Mouse (Mus musculus): ENCODE data around the gene Arl6ip5. TPM values are rescaled to one million over a fixed set of nuclear protein-coding genes. Genes with fewer than 3 reads are reported as not detected.
A peak's percentile ranks its signal among the peaks of the same experiment; 100 is the strongest.

Arl6ip5 gene
- polyA plus RNA-seq, 1 experiment from 2014 or later, result 68.2 TPM

DNA sequence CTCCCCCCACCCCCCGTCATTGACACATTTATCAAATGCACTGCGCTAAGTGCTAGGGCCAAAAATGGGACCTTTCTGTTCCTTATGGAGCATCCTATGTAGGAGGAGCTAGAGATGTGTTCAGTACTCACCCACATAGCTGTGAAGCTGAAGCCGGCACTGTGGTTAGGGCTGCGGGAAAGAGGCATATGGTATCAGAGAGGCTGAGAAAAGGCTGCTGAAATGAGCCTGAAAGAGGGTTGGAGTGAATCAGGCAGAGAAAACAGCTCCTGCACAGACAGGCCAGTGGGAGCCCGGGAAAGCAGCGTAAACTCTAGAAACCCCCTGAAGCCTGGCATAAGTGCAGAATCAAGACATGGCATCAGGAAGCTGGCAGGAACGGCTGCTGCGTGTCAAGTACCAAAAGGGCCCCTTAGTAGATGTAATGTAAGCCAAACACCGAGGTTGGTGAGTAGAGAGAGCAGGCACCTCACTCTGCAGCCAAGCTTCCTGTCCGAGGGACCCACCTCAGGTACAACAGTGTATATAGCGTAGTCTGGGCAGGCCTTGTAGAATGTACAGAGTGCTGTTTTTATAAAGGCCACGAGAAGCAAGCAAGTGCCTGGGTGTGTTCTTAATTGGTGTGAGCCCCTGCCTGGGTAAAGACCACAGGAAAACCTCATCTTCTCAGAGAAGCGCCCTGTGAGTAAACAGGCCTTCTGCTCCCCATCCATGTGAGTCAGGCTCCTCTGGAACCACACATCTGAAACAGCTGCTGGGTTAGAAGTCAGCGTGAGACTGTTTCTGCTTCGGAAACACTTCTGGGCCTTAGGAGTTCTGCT lies 10.9 kb downstream of the Arl6ip5 start:
- no peak overlapping the region for H3K4me2 ChIP-seq (ENCODE audit: low read depth, low read length)
- H3K4me3 ChIP-seq (ENCODE audit: low read length), result no peak overlapping the region
- no peak overlapping the region; the same call in 1 of the 2 replicates for H3K27ac ChIP-seq (ENCODE audit: low read length)
- no peak overlapping the region for H3K9ac ChIP-seq (ENCODE audit: low read length)
- no peaks in the 10 kb centered on the region for H3K9me3 ChIP-seq (ENCODE audit: control insufficient read depth, low read length)
- peaks cover 15% of the 10 kb centered on the region for H3K4me1 ChIP-seq (replicated peaks; ENCODE audit: control insufficient read depth, insufficient read depth, low read length)
- H3K36me3 ChIP-seq (ENCODE audit: control insufficient read depth, insufficient read depth, low read length), result no peaks in the 10 kb centered on the region
- H3K27me3 ChIP-seq (ENCODE audit: control insufficient read depth, insufficient read depth, low read depth, low read length), result no peaks in the 10 kb centered on the region
- ATAC-seq (ENCODE audit: low read depth), result 0 out of 2 replicates have a peak, but pooled peaks have one; percentile 43
- 57% methylated on average over 15 of the region's 15 CpGs for WGBS

DNA sequence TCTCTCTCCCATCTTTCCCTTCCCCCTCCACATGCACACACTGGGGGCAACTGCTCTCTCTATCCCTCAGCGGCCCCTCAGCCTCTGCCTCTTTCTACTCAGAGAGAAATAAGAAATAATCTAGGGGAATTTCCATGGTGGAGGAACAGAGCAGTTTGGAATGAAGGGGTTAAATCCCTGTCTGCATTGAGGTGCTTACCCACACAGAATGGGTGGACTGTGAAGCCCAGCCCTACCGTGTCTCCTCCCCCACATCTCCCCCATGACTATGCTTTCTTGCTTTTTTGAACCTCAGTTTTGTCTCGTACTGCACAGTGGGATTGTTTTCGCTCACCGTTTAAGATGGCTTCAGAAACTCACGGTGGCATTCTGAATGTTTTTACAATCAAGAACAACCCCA lies 11.8 kb downstream of the Arl6ip5 start:
- Histone ChIP-seq H3K9ac (ENCODE audit: low read length) (no peak overlapping the region), H3K9me3 (ENCODE audit: control insufficient read depth, low read length) (no peaks in the 10 kb centered on the region), H3K4me2 (ENCODE audit: low read depth, low read length) (no peak overlapping the region), H3K27ac (ENCODE audit: low read length) (no peak overlapping the region), H3K4me3 (ENCODE audit: low read length) (no peak overlapping the region), H3K27me3 (ENCODE audit: control insufficient read depth, insufficient read depth, low read depth, low read length) (no peaks in the 10 kb centered on the region), H3K36me3 (ENCODE audit: control insufficient read depth, insufficient read depth, low read length) (no peaks in the 10 kb centered on the region; the same call in 1 of the 2 replicates), H3K4me1 (replicated peaks; ENCODE audit: control insufficient read depth, insufficient read depth, low read length) (peaks cover 18% of the 10 kb centered on the region)
- WGBS, result 51% methylated on average over 6 of the region's 6 CpGs
- ATAC-seq (ENCODE audit: low read depth), result no peak

DNA sequence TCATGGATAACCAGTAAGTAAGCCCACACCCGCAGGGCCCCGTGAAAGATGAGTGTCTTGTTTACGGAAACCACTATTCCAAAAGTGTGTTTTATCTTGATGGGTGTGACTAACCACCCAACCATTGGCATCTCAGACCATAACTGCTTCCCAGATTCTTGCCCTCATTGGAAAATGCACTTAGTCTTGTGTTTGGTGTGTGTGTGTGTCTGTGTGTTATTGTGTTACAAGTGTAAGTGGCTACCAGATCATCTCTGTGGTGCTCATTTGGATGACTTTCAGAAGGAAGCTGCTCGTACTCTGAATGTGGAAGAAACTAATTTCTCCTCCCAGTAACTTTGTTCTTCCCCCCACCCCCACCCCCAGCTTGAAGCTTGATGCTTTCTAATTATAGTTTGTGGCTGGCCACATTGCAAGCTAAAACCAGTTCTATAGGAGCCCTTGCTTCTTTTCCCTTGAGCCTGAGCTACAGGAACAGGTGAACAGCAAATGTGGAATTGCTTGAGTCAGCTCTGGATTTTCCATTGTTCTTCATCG lies 12.5 kb downstream of the Arl6ip5 start:
- Histone ChIP-seq H3K4me1 (replicated peaks; ENCODE audit: control insufficient read depth, insufficient read depth, low read length) (peaks cover 18% of the 10 kb centered on the region), H3K9me3 (ENCODE audit: control insufficient read depth, low read length) (no peaks in the 10 kb centered on the region), H3K27me3 (ENCODE audit: control insufficient read depth, insufficient read depth, low read depth, low read length) (no peaks in the 10 kb centered on the region), H3K9ac (ENCODE audit: low read length) (no peak overlapping the region), H3K36me3 (ENCODE audit: control insufficient read depth, insufficient read depth, low read length) (no peaks in the 10 kb centered on the region; the same call in 1 of the 2 replicates), H3K27ac (ENCODE audit: low read length) (no peak overlapping the region), H3K4me3 (ENCODE audit: low read length) (no peak overlapping the region), H3K4me2 (ENCODE audit: low read depth, low read length) (no peak overlapping the region)
- ATAC-seq (ENCODE audit: low read depth), result no peak
- 48% methylated on average over 5 of the region's 5 CpGs for WGBS

DNA sequence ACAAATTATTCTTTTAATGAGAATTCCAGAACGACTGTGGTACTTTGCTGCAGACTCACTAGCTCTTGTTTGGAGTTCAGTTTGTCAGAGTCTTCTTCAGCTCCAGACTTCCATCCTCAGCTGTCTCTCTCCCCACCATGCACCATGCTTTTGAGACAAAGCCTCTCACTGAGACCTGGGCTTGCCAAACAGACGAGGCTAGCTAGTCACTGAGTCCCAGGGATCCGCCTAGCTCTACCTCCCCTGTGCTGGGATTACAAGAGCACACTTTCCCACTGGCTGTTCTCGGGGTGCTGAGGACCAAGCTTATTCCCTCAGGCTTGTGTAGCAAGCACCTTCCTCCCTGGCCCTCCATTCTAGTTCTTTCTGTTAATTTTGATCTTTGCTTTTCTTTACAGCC lies 13.1 kb downstream of the Arl6ip5 start:
- H3K4me1 ChIP-seq (replicated peaks; ENCODE audit: control insufficient read depth, insufficient read depth, low read length), result peaks cover 18% of the 10 kb centered on the region
- no peak overlapping the region for H3K4me2 ChIP-seq (ENCODE audit: low read depth, low read length)

DNA sequence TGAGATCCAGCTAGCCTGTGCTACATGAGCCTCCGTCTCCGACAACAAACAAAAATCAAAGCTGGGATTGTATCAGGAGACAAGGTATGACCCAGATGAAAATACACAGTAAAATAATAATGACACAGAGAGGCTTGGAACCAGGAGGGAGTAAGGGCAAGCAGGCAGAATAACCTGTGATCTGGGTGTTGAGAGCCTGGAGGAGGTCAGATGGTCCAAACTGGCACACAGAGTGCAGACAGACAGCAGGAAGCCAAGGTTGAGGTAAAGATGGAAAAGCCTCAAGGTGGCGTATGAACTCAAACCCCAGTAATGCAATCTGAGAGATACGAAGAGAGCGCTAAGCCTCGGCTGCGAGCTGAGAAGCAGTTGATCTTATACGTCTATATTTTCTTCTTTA lies 14.0 kb downstream of the Arl6ip5 start:
- ATAC-seq (ENCODE audit: low read depth), result no peak
- Histone ChIP-seq H3K36me3 (ENCODE audit: control insufficient read depth, insufficient read depth, low read length) (no peaks in the 10 kb centered on the region; the same call in 1 of the 2 replicates), H3K27me3 (ENCODE audit: control insufficient read depth, insufficient read depth, low read depth, low read length) (no peaks in the 10 kb centered on the region), H3K9me3 (ENCODE audit: control insufficient read depth, low read length) (no peaks in the 10 kb centered on the region), H3K4me3 (ENCODE audit: low read length) (no peak overlapping the region), H3K4me2 (ENCODE audit: low read depth, low read length) (no peak overlapping the region), H3K9ac (ENCODE audit: low read length) (no peak overlapping the region), H3K4me1 (replicated peaks; ENCODE audit: control insufficient read depth, insufficient read depth, low read length) (peaks cover 18% of the 10 kb centered on the region), H3K27ac (ENCODE audit: low read length) (no peak overlapping the region)
- WGBS, result 92% methylated on average over 8 of the region's 8 CpGs

More for the DNA sequence above, 13.1 kb downstream of the Arl6ip5 start:
- Histone ChIP-seq H3K27me3 (ENCODE audit: control insufficient read depth, insufficient read depth, low read depth, low read length) (no peaks in the 10 kb centered on the region), H3K27ac (ENCODE audit: low read length) (no peak overlapping the region), H3K9me3 (ENCODE audit: control insufficient read depth, low read length) (no peaks in the 10 kb centered on the region), H3K36me3 (ENCODE audit: control insufficient read depth, insufficient read depth, low read length) (no peaks in the 10 kb centered on the region; the same call in 1 of the 2 replicates), H3K4me3 (ENCODE audit: low read length) (no peak overlapping the region), H3K9ac (ENCODE audit: low read length) (no peak overlapping the region)
- 76% methylated on average over 4 of the region's 4 CpGs for WGBS
- no peak for ATAC-seq (ENCODE audit: low read depth)

DNA sequence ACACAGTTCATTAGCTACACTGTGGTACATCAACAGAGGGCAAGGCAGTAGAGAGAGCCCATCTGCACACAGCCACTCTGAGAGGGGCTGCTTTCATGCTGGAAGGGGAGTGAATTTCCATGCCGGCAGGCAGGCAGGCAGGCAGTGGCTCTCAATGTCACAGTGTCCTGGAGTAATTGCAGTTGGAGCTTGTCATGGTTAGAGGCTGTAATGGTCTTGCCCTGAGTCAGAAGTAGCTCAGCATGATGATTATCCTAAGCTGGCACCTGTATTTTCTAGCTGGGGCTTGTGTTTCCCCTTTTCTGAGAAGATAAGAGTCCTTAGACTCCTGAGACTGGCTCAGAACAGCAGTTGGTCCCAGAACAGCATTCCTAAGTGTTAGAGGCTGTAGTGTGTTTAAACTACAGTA lies 15.6 kb downstream of the Arl6ip5 start:
- ATAC-seq (ENCODE audit: low read depth), result peak; percentile 45; the same call in 1 of the 2 replicates
- no peaks in the 10 kb centered on the region for H3K9me3 ChIP-seq (ENCODE audit: control insufficient read depth, low read length)
- WGBS, result 50% methylated on average over 1 of the region's 1 CpGs
- H3K27me3 ChIP-seq (ENCODE audit: control insufficient read depth, insufficient read depth, low read depth, low read length), result no peaks in the 10 kb centered on the region
- no peak overlapping the region for H3K4me2 ChIP-seq (ENCODE audit: low read depth, low read length)
- H3K36me3 ChIP-seq (ENCODE audit: control insufficient read depth, insufficient read depth, low read length), result peaks cover 3% of the 10 kb centered on the region
- H3K4me1 ChIP-seq (replicated peaks; ENCODE audit: control insufficient read depth, insufficient read depth, low read length), result peaks cover 18% of the 10 kb centered on the region
- peak overlapping the region; percentile 52; the same call in 1 of the 2 replicates for H3K27ac ChIP-seq (ENCODE audit: low read length)
- no peak overlapping the region; the same call in 1 of the 2 replicates for H3K9ac ChIP-seq (ENCODE audit: low read length)
- no peak overlapping the region for H3K4me3 ChIP-seq (ENCODE audit: low read length)

DNA sequence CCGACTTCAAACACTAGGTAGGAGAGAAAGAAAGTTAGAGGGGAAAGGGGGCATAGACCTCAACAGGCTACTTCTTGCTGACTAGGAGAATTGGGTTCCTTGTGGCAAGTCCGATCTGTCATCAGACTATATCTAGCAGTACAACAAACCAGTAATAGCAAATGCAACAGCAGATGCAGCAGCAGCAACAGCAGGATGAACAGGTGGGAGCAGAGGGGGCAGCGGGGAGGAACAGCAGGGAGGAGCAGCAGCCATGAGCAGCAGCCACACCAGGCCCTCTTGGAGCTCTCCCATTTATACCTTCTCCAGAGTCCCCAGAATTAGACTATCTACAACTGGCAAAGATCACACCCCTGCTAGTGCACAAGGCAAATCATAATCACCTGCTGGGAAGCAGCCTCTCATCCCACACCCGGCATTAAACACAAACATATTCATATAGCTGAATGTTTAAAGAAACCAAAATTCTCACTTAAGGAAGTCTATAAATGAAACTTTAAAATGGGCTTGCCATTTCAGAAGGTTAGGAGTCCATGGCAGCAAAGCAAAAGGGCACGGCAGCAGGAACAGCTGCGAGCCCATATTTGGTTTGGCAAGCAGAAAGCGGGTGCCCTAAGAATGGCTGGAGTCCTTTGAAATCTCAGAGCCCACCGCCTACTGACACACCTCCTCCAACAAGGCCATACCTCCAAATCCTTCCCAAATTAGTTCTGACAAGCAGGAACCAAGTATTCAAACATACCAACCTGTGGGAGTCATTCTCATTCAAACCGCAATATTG lies 16.8 kb downstream of the Arl6ip5 start:
- Histone ChIP-seq H3K9ac (ENCODE audit: low read length) (no peak overlapping the region), H3K4me3 (ENCODE audit: low read length) (no peak overlapping the region), H3K4me2 (ENCODE audit: low read depth, low read length) (no peak overlapping the region), H3K27ac (ENCODE audit: low read length) (no peak overlapping the region; the same call in 1 of the 2 replicates), H3K36me3 (ENCODE audit: control insufficient read depth, insufficient read depth, low read length) (peaks cover 3% of the 10 kb centered on the region), H3K9me3 (ENCODE audit: control insufficient read depth, low read length) (no peaks in the 10 kb centered on the region), H3K27me3 (ENCODE audit: control insufficient read depth, insufficient read depth, low read depth, low read length) (no peaks in the 10 kb centered on the region), H3K4me1 (replicated peaks; ENCODE audit: control insufficient read depth, insufficient read depth, low read length) (peaks cover 8% of the 10 kb centered on the region)
- ATAC-seq (ENCODE audit: low read depth), result no peak
- 92% methylated on average over 9 of the region's 9 CpGs for WGBS

DNA sequence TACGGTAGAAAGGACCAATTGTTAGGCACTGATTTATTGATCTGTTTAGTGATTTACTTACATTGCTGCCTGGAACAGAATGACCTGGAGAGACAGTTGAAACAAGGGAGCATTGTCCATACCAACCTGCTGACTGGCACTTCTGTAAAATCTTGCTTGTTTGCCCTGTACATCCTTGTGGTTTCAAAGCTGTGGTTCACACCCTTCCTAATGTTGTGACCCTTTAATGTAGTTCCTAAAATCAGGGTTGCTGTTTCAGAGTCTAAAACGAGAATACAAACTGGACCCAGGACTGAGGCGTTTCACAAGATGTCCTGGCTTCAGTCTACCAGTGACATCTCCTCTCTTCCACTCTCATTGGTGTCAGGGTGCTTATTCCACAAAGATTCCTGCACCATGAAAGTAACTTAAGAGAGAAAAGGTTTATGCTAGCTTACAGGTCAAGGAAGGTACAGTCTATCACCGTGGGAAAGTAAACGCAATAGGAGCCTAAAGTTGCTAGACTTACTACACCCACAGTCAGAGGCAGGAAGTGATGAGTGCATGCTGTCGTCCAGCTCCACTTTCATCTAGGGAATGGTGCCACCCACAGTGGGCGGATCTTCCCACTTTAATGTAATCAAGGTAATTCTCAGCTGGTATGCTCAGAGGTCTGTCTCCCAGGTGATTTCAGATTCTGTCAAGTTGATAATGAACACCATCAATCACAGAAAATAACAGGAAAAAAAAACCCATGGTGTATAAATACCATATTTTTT lies 24.6 kb downstream of the Arl6ip5 start:
- Histone ChIP-seq H3K4me1 (replicated peaks; ENCODE audit: control insufficient read depth, insufficient read depth, low read length) (no peaks in the 10 kb centered on the region), H3K9me3 (ENCODE audit: control insufficient read depth, low read length) (peaks cover 4% of the 10 kb centered on the region), H3K36me3 (ENCODE audit: control insufficient read depth, insufficient read depth, low read length) (peaks cover 2% of the 10 kb centered on the region; the same call in 1 of the 2 replicates), H3K4me2 (ENCODE audit: low read depth, low read length) (no peak overlapping the region), H3K27me3 (ENCODE audit: control insufficient read depth, insufficient read depth, low read depth, low read length) (no peaks in the 10 kb centered on the region), H3K4me3 (ENCODE audit: low read length) (no peak overlapping the region), H3K27ac (ENCODE audit: low read length) (no peak overlapping the region), H3K9ac (ENCODE audit: low read length) (no peak overlapping the region)
- WGBS, result 75% methylated on average over 7 of the region's 7 CpGs
- no peak for ATAC-seq (ENCODE audit: low read depth)
